Mouse (Mus musculus) forebrain, embryonic 10.5 days (tissue): ENCODE results near the gene Afmid. TPM values are rescaled to one million over a fixed set of nuclear protein-coding genes. Genes with fewer than 3 reads are reported as not detected.

Experiments
- DNase-seq: peaks from one replicate; pipeline ENCODE4 v3.0.0-alpha.2; 2017; ENCODE audit warnings: low spot score; ENCODE audit errors: extremely low spot score
- H3K27ac ChIP-seq: fragments of 300-500 bp; sonication (generic); 2 replicates; pipeline ENCODE4 v1.5.1; 2016; ENCODE audit warnings: mild to moderate bottlenecking
- H3K27me3 ChIP-seq: fragments of 300-500 bp; sonication (generic); 2 replicates; pipeline ENCODE4 v1.6.1; 2016; ENCODE audit warnings: mild to moderate bottlenecking; ENCODE audit not compliant: poor library complexity, severe bottlenecking
- H3K36me3 ChIP-seq: fragments of 300-500 bp; sonication (generic); replicated peaks from 2 replicates; pipeline ENCODE4 v1.6.1; 2016; ENCODE audit warnings: mild to moderate bottlenecking, moderate library complexity
- H3K4me1 ChIP-seq: fragments of 300-500 bp; sonication (generic); 2 replicates; pipeline ENCODE4 v1.6.1; 2016
- H3K4me3 ChIP-seq: fragments of 300-500 bp; sonication (generic); 2 replicates; pipeline ENCODE4 v1.5.1; 2016; ENCODE audit warnings: mild to moderate bottlenecking, moderate library complexity
- H3K9me3 ChIP-seq: fragments of 300-500 bp; sonication (generic); 2 replicates; pipeline ENCODE4 v1.6.1; 2016; ENCODE audit warnings: mild to moderate bottlenecking, moderate library complexity
- WGBS: fragments of 180-500 bp; shearing (Covaris S2); methylation state at CpG from one replicate; pipeline ENCODE4 v1.1.7; 2016; 5-methylcytosine and 5-hydroxymethylcytosine counted together
- polyA plus RNA-seq: library from polyadenylated mRNA; unstranded; fragments of >200 nt; fragmentation: Nextera tagmentation; extraction: Ambion mirVana; gene quantifications from 2 replicates; pipeline ENCODE4 v1.2.1, GENCODE M21; 2016

Gene Afmid
- polyA plus RNA-seq, 1 experiment from 2014 or later, result 4.0 TPM

GRCm38 (mm10) chr11:117820173-117820572 lies 5.6 kb upstream of the Afmid start:
- peaks cover 91% of the 10 kb centered on the region for H3K36me3 ChIP-seq
- peaks cover 42% of the 10 kb centered on the region for H3K4me1 ChIP-seq
- no peaks in the 10 kb centered on the region for H3K27me3 ChIP-seq
- no peak overlapping the region for H3K27ac ChIP-seq
- H3K4me3 ChIP-seq, result no peak overlapping the region
- 93% methylated on average over 7 of the region's 7 CpGs for WGBS
- DNase-seq, result no peak
- no peaks in the 10 kb centered on the region for H3K9me3 ChIP-seq

- H3K9me3 ChIP-seq, result no peaks in the 10 kb centered on the region
- H3K4me1 ChIP-seq, result peaks cover 59% of the 10 kb centered on the region
- H3K27me3 ChIP-seq, result no peaks in the 10 kb centered on the region
- no peak overlapping the region for H3K4me3 ChIP-seq
- no peak overlapping the region for H3K27ac ChIP-seq
- no peak for DNase-seq
- H3K36me3 ChIP-seq, result peaks cover 75% of the 10 kb centered on the region
- WGBS, result 92% methylated on average over 9 of the region's 9 CpGs
Observed at GRCm38 (mm10) chr11:117821868-117822267, 3.9 kb upstream of the Afmid start.

DNA sequence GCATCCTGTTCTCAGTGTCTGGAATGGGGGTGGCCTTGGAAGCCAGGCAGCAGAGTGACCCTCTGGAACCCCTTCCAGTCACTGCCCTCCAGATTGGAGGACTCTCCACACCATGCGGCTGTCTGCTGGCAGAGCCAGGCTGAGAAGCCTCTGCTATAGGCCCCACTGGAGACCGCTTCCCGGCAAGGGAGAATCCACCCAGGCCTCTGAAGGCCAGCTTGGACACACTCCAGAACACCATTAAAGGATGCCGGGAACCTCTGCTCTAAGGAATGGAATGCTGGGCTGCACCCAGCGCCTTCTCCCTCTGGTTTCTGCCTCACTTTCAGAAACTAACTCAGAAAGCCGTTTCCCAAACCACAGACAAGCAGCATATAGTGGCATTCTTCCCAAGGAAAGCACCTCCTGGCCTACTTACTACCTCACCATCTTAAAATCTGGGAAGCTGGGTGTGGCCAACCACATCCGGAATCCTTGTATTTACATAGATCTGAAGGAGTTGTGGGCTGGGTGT lies 2.9 kb upstream of the Afmid start:
- Histone ChIP-seq H3K36me3 (peaks cover 65% of the 10 kb centered on the region), H3K27ac (no peak overlapping the region), H3K9me3 (no peaks in the 10 kb centered on the region), H3K4me3 (no peak overlapping the region), H3K27me3 (no peaks in the 10 kb centered on the region), H3K4me1 (peaks cover 68% of the 10 kb centered on the region)
- no peak for DNase-seq
- 96% methylated on average over 7 of the region's 7 CpGs for WGBS

DNA sequence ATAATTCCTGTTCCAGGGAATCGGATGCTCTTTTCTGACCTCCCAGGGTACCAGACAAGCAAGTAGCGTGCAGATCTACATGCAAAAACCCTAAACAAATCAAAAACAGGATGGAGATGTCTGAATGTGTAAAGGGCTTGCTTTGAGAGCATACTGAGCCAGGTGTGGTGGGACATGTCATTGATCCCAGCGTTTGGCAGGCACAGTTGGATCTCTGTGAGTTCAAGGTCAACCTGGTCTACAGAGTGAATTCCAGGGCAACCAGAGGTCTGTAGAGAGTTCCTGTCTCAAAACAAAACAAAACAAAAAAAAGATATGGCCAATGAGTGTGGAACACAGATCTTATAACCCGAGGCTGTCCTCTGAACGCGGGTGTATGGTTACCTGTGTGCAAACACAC lies 2.3 kb upstream of the Afmid start:
- no peak overlapping the region for H3K4me3 ChIP-seq
- H3K36me3 ChIP-seq, result peaks cover 59% of the 10 kb centered on the region
- H3K27me3 ChIP-seq, result no peaks in the 10 kb centered on the region
- no peaks in the 10 kb centered on the region for H3K9me3 ChIP-seq
- WGBS, result 95% methylated on average over 6 of the region's 6 CpGs
- H3K4me1 ChIP-seq, result peaks cover 74% of the 10 kb centered on the region
- no peak overlapping the region for H3K27ac ChIP-seq
- no peak for DNase-seq

- Histone ChIP-seq H3K27me3 (no peaks in the 10 kb centered on the region), H3K27ac (peak overlapping the region; percentile 98), H3K36me3 (peaks cover 50% of the 10 kb centered on the region), H3K4me3 (peak overlapping the region; percentile 80), H3K4me1 (peaks cover 73% of the 10 kb centered on the region), H3K9me3 (no peaks in the 10 kb centered on the region)
- DNase-seq, result peak; percentile 80
- WGBS, result 34% methylated on average over 23 of the region's 23 CpGs
Observed at GRCm38 (mm10) chr11:117824060-117824969, 1.4 kb upstream of the Afmid start.

GRCm38 (mm10) chr11:117826164-117826563 lies 440 bp downstream of the Afmid start:
- DNase-seq, result peak; percentile 48
- Histone ChIP-seq H3K27me3 (no peaks in the 10 kb centered on the region), H3K9me3 (no peaks in the 10 kb centered on the region), H3K4me1 (peaks cover 71% of the 10 kb centered on the region), H3K27ac (peak overlapping the region; percentile 98), H3K36me3 (peaks cover 32% of the 10 kb centered on the region), H3K4me3 (peak overlapping the region; percentile 80)
- 18% methylated on average over 5 of the region's 5 CpGs for WGBS

GRCm38 (mm10) chr11:117826916-117827315 lies 1.2 kb downstream of the Afmid start:
- H3K27me3 ChIP-seq, result no peaks in the 10 kb centered on the region
- no peak for DNase-seq
- 76% methylated on average over 8 of the region's 8 CpGs for WGBS
- peaks cover 24% of the 10 kb centered on the region for H3K36me3 ChIP-seq
- peaks cover 74% of the 10 kb centered on the region for H3K4me1 ChIP-seq
- peak overlapping the region; percentile 98 for H3K27ac ChIP-seq
- H3K9me3 ChIP-seq, result no peaks in the 10 kb centered on the region
- H3K4me3 ChIP-seq, result peak overlapping the region; percentile 80

GRCm38 (mm10) chr11:117827386-117827785 lies 1.7 kb downstream of the Afmid start:
- 81% methylated on average over 3 of the region's 3 CpGs for WGBS
- Histone ChIP-seq H3K27ac (0 out of 2 replicates have a peak overlapping the region, but pooled peaks have one; percentile 33), H3K4me1 (peaks cover 77% of the 10 kb centered on the region)

DNA sequence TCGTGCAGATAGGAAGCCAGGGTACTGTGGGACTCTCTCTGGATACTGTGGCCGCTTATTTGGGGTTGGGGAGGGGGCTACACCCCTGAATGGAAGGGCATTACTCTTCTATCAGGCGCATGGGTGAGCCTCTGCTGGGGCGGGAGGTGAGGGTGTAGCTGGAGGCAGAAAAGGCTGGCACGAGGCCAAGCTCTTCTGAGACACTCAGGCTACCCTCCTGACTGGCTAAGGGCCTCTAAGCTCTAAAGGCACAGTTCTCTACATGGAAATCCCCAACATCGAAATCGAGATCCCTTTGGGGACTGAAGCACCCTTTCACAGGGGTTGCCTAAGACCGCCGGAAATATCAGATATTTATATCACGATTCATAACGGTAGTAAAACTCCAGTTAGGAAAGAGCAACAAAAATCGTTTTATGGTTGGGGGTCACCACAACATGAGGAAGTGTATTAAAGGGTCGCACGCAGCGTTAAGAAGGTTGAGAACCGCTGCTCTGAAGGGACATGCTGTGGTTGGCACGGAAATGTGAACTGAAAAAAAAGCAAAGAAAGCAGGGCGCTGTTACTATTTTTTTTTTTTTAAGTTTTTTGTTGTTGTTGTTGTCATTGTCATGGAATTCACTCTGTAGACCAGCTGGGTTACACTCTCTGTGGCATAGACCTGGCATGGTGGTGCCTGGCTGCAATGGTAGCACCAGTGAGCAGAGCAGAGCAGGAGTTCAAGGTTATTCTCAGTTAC lies 2.6 kb downstream of the Afmid start:
- WGBS, result 91% methylated on average over 18 of the region's 18 CpGs
- DNase-seq, result no peak
- H3K9me3 ChIP-seq, result no peaks in the 10 kb centered on the region
- 0 out of 2 replicates have a peak overlapping the region, but pooled peaks have one; percentile 33 for H3K27ac ChIP-seq
- H3K27me3 ChIP-seq, result no peaks in the 10 kb centered on the region
- H3K4me1 ChIP-seq, result peaks cover 74% of the 10 kb centered on the region
- no peak overlapping the region for H3K4me3 ChIP-seq
- H3K36me3 ChIP-seq, result peaks cover 10% of the 10 kb centered on the region

More at GRCm38 (mm10) chr11:117827386-117827785, 1.7 kb downstream of the Afmid start:
- H3K9me3 ChIP-seq, result no peaks in the 10 kb centered on the region
- no peak overlapping the region for H3K4me3 ChIP-seq
- H3K36me3 ChIP-seq, result peaks cover 19% of the 10 kb centered on the region
- no peaks in the 10 kb centered on the region for H3K27me3 ChIP-seq
- no peak for DNase-seq

GRCm38 (mm10) chr11:117828888-117829604 lies 3.3 kb downstream of the Afmid start:
- no peaks in the 10 kb centered on the region for H3K27me3 ChIP-seq
- H3K36me3 ChIP-seq, result peaks cover 3% of the 10 kb centered on the region
- peaks cover 66% of the 10 kb centered on the region for H3K4me1 ChIP-seq
- no peaks in the 10 kb centered on the region for H3K9me3 ChIP-seq
- no peak for DNase-seq
- 62% methylated on average over 9 of the region's 9 CpGs for WGBS
- no peak overlapping the region for H3K4me3 ChIP-seq
- H3K27ac ChIP-seq, result peak overlapping the region; percentile 22; the same call in 1 of the 2 replicates

DNA sequence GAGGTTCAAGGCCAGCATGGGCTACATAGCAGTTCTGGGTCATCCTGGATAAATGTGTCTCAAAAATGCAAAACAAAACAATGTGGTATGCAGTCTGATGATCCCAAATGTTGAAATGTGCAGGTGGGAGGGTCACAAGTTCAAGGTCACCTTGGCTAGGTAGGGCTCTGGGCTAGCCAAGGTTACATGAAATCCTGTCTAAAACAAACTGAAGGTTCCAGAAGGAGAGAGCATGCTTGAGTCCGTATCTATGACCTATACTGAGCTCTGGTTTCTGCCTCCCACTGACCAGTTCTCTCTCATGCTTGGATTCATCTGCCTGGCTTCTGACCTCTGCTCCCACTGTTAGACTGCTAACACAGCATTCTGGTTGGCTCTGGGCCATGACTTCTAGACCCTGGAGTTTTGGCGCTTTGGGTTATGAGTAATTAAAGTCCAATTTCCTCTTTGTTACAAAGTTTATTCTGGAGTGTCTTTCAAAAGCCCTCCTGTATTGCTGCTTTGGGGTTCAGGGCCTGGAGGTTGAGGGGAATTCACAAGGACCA lies 4.0 kb downstream of the Afmid start:
- Histone ChIP-seq H3K4me1 (peaks cover 59% of the 10 kb centered on the region), H3K4me3 (no peak overlapping the region), H3K27me3 (no peaks in the 10 kb centered on the region), H3K9me3 (no peaks in the 10 kb centered on the region), H3K36me3 (no peaks in the 10 kb centered on the region), H3K27ac (no peak overlapping the region)
- DNase-seq, result no peak
- WGBS, result 82% methylated on average over 2 of the region's 2 CpGs

DNA sequence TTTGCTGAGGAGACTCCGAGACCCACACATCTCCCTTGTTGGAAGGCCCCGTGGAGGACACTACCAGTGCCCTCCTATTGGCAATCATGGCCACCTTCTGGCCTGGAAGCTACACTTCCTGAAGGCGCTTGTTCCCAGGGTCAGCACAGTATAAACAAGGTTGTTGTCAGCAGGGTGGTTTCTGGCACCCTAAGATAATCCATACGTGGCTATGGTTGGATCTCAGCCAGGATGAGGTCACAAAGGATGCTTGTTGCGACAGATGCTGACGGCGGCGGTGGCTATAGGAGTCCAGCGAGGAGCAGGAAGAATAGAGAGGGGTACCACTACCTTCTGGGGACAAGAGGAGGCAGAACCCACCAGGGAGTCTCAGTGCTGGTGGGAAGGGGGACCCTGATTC lies 4.7 kb downstream of the Afmid start:
- peaks cover 53% of the 10 kb centered on the region for H3K4me1 ChIP-seq
- no peaks in the 10 kb centered on the region for H3K9me3 ChIP-seq
- no peaks in the 10 kb centered on the region for H3K27me3 ChIP-seq
- no peak overlapping the region for H3K4me3 ChIP-seq
- DNase-seq, result no peak
- H3K27ac ChIP-seq, result no peak overlapping the region
- no peaks in the 10 kb centered on the region for H3K36me3 ChIP-seq
- 91% methylated on average over 9 of the region's 9 CpGs for WGBS
